In genomic region chr1:51719897-51720673, GRCm38 (mm10) we compare ENCODE assay signal across 8 mouse cellular contexts.
DNase-seq lines count a peak whose midpoint lies in the region; ATAC-seq and TF ChIP-seq lines count a peak whose summit lies in the region.

No protein-coding gene starts in this region.

- H3K27me3 ChIP-seq in lung, embryonic 15.5 days: no peaks in the 10 kb centered on the region

- 41% methylated on average over 9 of the region's 9 CpGs for WGBS in lung, embryonic 15.5 days
- WGBS in lung, adult 2 months: 45% methylated on average over 9 of the region's 9 CpGs

- no peak overlapping the region for H3K27ac ChIP-seq in lung, embryonic 15.5 days

- no peak for TF ChIP-seq CTCF in lung, adult 2 months (IDR thresholded peaks at IDR 0.05; ENCODE audit: insufficient read depth, low read length)

- 0 out of 2 replicates have a peak, but pooled peaks cover 4% of the 10 kb centered on the region for H3K4me1 ChIP-seq in lung, embryonic 15.5 days
- no peaks in the 10 kb centered on the region for H3K4me1 ChIP-seq in lung, adult 2 months (ENCODE audit: control insufficient read depth, insufficient read depth, low read length)

- H3K4me3 ChIP-seq in lung, embryonic 15.5 days: 0 out of 2 replicates have a peak overlapping the region, but pooled peaks have one; percentile 6
- H3K4me3 ChIP-seq in lung, adult 2 months (replicated peaks; ENCODE audit: extremely low read depth, low read depth, low read length): no peak overlapping the region

- H3K9ac ChIP-seq in lung, embryonic 15.5 days: no peak overlapping the region

- no peak for TF ChIP-seq POLR2A in lung, adult 2 months (IDR thresholded peaks at IDR 0.05; ENCODE audit: borderline replicate concordance, extremely low read depth, low read depth, low read length)

- H3K9me3 ChIP-seq in lung, embryonic 15.5 days: no peaks in the 10 kb centered on the region

- ATAC-seq in lung, embryonic 15.5 days (ENCODE audit: borderline replicate concordance, extremely low read depth, low FRiP score, low TSS enrichment): no peak

- H3K4me2 ChIP-seq in lung, embryonic 15.5 days: peak overlapping the region; percentile 40

- H3K36me3 ChIP-seq in lung, embryonic 15.5 days: no peaks in the 10 kb centered on the region

- DNase-seq in adrenal gland, adult (ENCODE audit: inconsistent age in 2 of 2, low spot score in 1 of 2): peak; percentile 61 to 93
- DNase-seq in adrenal gland, postnatal 4 days (ENCODE audit: low spot score in 2 of 2): no peak
- DNase-seq in lung, adult 2 months: no peak
- DNase-seq in layer of hippocampus, adult 8-10 months (ENCODE audit: low spot score in 2 of 2): peak; percentile 13 to 25
- DNase-seq in right cerebral cortex, postnatal 36 days (ENCODE audit: low spot score in 2 of 2): peak; percentile 7 to 9
- DNase-seq in urinary bladder, postnatal 25 days (ENCODE audit: low spot score): no peak
- no peak for DNase-seq in heart, adult 8-10 months (ENCODE audit: low spot score)

Comparison
In these comparisons a context has a peak if more than half of its experiments do, and no peak if none do; other contexts are left out.
1. DNase-seq: peak in adrenal gland, adult (2 of 2), layer of hippocampus, adult 8-10 months (2 of 2) and right cerebral cortex, postnatal 36 days (2 of 2); none in adrenal gland, postnatal 4 days (0 of 2), lung, adult 2 months (single experiment), urinary bladder, postnatal 25 days (single experiment) and heart, adult 8-10 months (single experiment).